Mouse (Mus musculus): ENCODE data around the gene BC004004.
"Not testable (repeated sequence)": the region's sequence is repeated elsewhere in the genome, so short reads cannot be mapped to it uniquely, and the experiment has no call there.

The BC004004 gene

DNA sequence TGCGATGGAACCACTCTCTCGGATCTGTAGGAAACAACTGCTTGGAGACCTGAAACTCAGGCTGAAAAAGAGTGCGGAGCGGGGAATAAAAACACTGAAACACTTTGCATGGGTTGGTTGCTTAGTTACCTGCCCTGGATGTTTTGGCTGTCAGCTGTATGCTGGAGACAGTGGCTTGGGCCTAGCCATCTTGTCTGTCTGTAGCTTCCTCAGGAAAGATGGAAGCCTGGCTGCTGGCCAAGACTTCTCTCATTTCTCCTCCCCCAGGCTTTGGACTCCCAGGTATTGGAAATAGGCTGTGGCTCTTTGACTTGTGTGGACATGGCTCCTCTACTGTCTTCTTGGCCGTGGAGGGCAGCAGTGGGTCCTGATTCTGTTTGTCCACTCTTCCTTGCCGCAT, 32.8 kb downstream of the BC004004 start:
- no peak for DNase-seq

DNA sequence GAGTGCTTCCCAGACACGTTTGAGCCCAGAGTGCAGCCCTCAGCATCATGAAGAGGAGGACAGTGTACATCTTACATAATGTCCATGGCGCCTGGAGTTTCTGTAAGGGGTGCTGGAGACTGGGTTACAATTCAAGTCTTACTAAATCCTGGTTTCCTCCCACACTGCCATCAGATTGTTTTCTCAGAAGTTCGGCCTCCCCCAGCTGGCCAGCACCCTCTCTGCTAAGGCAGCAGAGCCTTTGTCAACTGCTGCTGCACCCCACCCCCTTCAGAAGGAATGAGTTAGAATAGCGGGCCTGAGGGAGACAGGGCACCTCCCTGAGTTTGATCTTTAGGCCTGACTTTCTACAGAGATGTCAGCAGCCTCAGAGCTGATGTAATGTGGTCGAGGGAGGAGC, 33.6 kb downstream of the BC004004 start:
- DNase-seq: no peak

DNA sequence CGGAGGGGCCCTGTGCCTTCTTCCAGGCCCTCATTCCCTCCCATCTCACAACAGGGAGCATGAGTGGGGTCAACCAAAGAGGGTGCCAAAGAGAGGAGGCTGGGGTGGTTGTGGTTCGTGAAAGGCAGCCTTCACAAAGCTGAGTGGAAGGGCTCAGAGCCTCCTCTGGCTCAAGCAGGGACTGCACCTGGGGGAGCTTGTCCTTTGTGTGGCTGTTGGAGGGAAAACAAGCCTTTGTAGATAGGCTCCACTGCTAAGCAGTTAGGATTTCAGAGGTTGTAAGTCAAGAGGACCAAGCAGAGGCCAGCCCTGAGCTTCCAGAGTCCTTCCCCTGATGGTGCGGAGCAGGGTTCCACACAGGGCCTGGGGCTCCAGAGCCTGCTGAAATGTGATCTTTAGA, 34.5 kb downstream of the BC004004 start:
- DNase-seq: no peak

DNA sequence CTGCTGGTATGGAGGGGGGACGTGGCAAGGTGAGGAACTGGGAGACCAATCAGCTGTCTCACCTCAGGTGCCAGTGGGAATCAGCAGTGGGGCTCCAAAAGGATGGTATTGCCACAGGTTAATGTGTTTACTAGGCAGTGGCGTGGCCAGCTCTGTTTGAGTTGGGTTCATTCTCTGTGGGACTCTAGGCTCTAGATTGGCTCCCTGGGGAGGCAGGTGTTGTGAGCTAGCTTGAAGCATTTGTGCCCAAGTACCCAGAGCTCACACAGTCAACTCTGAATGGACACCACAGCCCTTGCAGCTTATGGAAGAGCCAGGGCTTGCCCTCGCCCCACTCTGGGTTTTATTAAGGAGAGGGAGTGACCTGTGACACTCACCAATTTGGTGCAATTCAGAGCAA, 35.3 kb downstream of the BC004004 start:
- no peak for DNase-seq

DNA sequence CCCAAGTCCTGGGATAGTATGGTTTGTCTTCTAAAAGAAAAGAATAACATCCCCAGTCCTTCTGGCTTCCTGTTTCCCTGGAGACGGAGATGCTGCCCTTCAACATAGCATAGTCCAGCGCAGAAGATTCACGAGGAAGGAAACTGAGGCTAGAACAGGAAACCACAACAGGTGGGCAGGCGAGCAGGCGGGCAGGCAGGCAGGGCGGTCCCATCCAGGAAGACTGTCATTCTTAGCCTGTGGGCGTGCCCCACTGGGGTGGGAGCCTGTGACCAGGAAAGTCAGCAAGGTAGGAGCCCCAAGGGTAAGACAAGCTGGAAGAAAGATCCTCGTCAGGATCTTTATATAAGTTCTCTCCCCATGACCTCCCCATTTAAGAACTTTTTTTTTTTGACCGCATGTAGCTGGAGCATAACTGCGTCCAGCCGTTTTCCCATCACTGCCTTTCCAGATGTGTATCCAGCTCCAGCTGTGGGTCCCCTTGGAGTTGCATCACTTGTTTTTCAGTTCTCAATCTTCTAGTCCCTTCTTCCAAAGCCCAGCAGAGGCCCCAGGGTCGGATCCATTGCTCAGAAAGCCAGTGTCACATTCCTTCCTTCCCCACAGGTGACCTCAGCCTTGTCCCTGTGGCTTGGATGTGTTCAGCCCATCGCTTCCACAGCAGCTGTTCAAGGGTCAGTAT, 35.9 kb downstream of the BC004004 start:
- DNase-seq: no peak

DNA sequence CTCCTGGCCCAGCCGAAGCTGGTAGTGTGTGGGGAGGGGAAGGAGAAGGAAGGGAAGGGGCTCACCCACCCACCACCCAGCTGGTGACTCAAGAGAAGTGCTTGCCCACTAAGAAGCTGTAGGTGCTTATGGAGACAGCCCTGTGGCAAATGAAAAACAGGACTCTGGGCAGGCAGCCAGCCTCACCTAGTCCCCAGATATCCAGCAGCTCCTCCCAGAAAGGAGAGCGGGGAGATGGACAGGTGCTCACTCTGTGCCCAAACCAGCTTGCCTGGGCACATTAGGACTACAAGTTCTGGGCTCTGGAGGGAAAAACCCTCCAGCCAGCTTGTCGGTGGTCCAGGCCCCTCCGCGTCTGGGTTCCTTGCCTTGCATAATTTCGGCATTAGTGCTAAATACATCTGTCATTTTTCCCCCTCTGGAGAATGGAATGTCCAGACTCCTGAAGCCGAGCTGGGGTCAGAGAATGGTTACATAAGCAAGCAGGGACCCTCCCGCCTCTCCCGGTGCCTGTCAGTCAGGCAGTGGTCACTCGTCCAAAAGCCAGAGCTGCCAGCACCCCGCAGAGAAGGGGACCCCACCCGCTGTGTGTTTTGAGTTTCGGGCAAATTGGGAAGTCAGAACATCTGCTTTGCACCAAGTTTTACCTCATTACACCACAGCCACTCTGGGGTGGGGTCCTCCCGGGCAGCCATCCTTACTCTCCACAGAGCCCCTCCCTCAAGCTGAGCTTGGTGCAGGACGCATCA, 36.6 kb downstream of the BC004004 start:
- DNase-seq: no peak

DNA sequence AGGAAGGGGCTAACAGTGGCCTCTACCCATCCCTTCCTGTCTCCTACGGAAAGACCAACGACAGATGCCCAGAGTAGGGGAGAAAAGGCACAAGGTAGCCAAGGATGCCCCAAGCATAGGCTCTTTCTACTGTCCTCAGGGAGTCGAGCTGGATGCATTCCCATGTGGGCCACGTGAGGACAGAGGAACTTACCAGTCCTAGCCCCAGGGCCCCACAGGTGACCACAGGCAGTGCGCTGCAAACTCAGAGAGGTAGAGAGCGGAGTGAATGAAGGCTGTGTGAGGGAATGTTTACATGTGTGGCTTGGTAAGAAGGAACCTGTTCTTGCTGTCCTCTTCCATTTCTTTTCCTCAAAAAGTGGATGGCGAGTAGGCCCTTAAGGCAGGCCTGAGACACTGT, 37.3 kb downstream of the BC004004 start:
- DNase-seq: no peak

DNA sequence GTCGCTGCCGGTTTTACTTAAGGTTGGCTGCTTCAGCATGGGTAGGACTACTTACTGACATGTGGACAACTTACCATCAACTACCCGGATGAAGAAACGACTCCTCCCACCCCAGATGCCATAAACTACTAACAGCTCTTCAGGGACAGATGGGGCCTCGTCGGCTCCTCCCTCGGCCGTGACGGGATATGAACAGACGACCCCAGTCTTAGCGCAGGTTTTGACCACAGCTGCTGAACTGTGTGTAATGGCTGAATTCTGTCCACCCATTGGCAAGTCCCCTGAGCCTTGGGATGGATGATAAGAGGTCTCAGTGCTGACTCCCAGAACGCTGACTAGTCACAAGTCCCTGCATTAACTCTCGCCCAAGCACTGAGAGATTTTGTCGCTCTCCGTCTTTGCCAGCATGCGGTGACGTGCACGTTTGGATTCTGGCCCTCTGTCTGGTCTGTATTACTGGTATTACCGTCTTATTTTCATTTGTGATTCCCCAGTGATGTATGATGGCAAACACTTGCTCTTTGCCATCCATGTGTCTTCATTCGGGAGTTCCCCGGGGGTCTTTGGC, 41.6 kb downstream of the BC004004 start:
- DNase-seq: no peak

DNA sequence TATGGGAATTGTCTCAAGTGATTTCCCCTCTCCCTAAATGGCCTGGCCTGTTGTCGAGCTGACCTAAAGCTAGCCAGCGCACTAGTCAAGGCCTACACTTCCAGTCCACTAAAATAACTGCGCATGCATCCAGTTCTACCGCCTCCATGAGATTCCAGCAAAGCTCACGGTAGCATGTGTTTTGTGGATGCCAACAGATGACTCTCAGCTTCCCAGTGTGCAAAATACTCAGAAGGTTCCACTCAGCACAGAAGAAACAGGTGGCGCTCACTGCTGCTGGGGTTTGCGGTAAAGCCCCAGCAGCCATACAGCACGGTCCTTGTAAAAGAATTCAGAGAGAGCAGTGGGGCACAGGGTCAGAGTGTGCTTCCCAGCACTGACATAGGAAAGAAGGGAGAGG, 43.0 kb downstream of the BC004004 start:
- DNase-seq: no peak

DNA sequence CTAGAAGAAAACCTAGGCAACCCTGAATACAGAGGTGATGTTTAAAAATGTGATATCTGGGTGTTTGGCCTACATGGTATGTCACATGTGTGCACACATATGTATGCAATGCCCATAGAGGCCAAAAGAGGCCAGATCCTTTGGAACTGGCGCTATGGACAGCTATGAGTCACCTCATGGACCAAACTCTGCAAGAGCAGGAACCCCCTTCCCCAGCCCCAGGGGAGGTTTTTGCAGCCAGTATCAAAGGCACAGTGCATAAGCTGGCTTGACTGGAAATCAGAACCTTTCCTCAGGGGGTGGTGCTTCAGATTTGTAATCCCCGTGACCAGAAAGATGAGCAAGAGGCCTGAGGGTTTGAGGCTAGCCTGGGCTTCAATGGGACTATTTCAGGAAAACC, 43.5 kb downstream of the BC004004 start:
- DNase-seq: no peak

DNA sequence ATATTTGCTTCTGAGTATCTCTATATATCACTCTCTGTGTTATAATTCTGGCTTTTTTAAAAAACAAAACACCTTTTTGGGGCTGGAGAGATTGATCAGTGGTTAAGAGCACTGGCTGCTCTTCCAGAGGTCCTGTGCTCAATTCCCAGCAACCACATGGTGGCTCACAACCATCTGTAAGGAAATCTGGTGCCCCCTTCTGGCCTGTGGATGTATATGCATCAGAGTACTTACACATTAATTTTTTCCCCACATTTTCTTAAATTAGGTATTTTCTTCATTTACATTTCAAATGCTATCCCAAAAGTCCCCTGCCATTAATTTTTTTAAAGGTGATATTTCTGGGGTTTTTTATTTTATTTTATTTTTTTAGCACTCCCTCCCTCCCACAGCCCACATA, 44.7 kb downstream of the BC004004 start:
- DNase-seq: no peak

DNA sequence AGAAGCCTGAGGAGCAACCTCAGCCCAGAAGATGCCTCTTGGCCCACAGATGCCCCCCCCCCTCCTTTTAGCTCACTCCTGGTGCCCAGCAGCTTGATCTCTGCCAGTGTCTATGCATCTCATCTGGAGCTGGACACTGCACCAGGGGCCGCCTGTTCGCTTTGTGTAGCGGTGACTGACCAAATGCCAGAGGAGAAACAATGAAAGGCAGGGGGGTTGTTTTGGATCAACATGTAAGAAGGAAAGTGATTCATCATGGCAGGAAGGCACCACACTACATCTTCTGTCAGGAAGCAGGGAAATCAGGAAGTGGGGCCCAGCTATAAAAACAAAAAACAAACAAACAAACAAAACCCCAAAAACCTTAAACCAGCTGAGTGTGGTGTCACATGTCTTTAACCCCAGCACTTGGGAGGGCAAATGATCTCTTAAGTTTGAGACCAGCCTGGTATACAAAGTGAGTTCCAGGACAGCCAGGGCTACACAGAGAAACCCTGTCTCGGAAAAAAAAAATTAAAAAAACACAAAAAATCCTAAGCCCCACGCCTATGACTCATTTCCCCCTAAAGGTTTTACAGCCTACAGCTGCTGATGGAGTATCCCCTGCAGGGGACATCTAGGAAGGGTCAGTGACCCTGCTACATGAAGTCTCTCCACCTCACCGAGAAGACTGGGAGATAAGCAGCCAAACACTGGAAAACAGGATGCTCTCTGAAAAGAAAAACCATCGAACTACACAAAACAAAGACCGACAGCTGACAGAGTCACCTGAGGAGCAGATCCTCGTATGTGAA, 47.3 kb downstream of the BC004004 start:
- peak; percentile 52 for DNase-seq

DNA sequence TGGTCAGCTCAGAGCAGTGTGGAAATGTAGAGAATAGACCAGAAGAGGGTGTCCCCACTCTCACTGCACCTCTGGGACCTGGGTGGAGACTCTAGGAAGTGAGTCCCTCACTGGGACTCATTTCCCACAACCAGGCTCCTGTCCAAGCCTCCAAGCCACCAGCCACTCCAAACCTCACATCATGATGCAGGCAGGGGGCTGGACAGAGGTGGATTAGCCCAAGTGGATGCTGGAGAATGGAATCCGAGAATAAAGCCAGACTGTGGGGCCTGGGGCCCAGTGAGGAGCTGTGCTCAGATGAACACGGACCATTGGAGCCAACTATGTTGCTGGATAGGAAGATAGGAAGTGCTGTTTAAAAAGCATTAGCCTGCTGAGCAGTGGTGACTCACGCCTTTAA, 48.3 kb downstream of the BC004004 start:
- DNase-seq: no peak

DNA sequence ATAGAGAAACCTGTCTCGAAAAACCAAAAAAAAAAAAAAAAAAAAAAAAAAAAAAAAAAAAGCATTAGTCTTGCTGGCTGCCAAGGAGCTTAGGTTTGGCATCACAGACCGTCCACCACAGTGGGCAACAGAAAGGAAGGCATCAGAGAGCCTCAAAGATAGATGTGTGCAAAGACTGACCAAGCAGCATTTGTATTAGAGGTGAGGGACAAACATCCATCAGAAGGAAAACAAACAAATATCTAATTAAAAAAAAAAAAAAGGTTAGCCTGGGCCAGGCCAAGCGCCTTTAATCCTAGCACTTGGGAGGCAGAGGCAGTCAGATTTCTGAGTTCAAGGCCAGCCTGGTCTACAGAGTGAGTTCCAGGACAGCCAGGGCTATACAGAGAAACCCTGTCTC, 48.8 kb downstream of the BC004004 start, which contains the start of gene Pi16:
Pi16 (plus strand) TSS at position 301 of the 400 bp plus-strand sequence.
- not testable (repeated sequence) for DNase-seq

DNA sequence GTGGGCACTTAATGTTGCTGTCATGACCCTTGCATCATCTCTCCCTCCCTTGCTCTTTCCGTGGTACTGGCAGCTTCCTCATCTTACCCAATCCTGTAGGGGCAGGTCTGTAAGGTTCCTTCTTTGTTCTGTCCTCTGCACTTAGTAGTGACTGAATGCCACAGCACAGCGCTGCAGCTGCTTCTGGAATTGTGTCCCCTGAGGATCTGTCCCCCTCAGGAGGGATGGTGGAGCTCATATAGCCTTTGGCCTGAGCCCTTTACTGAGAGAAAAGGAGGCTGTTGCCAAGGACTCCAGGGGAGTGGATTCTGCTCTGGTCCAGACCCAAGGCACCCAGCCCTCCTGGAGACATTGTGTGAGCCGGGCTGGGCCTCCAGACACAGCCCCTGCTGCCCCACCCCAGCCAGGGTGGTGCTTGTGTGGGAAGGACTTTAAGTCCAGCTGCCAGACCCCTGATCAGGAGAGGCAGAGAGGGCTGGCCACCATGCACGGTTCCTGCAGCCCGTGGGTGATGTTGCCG, 50.2 kb downstream of the BC004004 start:
- no peak for DNase-seq

DNA sequence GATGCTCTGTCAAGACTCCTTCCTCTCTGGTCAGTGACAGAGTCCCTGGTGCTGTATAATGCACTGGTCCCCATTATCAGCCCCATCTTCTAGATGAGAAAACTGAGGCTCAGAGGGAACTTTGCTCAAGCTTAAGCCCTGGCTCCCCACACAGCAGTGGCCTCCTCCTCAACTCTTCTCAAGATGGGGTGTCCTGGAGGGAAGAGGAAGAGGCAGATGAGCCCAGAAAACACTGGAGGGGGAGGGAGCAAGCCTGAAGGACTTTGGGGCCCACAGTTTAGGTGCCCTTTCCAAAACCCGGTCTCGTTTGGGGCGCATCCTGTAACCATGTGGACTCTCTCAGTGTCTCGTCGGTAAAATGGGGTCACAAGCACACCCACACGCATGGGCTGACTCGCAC, 50.9 kb downstream of the BC004004 start:
- no peak for DNase-seq

DNA sequence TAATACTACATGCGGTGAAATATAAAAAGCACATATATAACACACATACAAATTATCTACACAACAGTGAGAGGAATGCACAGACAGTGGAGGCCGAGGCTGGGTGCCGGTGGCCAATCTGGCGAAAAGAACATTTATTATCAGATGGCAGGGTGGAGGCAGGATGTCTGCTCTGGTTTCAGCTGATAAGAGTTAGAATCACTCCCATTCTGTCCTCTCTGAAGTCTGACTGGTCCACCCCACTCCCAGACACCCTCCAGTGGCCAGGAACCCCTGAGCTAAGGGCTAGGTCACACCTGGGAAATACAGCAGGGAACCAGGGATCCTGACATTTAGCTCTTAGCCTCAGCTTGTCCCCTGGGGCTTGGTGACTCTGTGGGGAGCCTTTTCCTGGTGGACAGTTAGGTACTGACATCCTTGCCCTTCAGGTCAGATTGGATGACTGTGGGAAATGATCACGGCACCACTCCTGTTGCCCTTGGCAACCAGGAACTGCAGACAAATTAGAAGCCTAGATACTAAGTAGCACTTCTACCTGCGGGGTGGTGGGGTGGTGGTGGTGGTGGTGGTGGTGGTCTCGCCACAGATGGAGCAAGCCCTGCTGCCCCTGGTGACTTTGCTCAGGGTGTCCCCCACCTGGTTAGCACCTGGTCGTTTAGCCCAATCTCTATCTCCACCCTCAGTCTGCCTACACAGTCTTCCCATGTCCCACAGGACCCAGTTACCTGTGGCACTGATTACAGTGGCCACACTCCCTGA, 51.5 kb downstream of the BC004004 start:
- no peak for DNase-seq

DNA sequence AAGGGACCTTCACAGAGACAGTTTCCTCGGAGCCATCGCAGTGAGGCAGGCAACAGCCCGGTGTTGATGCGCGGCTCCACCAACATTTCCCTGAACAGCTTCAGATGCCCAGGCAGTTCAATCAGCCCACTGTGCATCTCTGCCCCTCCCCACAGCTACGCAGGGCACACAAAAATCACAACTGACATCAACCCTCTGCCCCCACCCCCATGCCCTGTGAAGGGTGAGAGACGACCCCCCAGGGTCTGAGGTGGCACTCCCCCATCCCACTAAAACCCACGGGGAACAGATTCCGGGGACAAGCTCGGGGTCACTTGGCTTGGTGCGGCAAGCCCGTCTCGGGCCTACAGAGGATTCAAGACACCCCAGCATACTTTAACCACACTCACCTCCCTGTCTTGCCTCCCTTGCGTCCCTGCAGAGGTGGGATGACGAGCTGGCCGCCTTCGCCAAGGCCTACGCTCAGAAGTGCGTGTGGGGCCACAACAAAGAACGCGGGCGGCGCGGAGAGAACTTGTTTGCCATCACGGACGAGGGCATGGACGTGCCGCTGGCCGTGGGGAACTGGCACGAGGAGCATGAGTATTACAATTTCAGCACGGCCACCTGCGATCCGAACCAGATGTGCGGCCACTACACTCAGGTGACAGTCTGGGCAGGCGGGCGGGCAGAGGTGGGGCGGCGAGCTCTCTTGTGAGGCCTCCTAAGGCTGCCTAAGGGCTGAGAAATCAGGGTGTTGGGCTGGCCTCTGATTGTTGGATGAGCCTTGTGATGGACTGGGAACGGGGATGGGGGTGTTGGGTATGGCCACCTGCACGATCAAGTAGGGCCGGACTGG, 53.4 kb downstream of the BC004004 start:
- no peak for DNase-seq

DNA sequence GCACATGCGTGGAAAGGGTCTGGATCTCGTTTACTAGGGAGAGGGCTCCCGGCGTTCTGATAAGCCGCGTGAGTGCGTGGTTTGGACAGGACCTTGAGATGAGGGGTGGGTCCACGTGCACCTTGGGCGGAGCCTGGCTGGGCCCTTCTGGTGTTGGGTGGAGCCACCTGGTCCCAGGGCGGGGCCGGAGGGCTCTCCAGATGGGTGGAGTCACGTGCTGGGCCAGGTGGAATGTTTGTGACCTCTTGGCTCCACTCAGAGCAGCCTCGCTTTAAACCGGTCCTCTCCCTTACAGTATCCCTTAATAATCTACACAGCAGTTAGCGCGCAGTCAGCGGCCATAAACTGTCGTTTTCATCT, 54.0 kb downstream of the BC004004 start:
- peak; percentile 65 for DNase-seq

DNA sequence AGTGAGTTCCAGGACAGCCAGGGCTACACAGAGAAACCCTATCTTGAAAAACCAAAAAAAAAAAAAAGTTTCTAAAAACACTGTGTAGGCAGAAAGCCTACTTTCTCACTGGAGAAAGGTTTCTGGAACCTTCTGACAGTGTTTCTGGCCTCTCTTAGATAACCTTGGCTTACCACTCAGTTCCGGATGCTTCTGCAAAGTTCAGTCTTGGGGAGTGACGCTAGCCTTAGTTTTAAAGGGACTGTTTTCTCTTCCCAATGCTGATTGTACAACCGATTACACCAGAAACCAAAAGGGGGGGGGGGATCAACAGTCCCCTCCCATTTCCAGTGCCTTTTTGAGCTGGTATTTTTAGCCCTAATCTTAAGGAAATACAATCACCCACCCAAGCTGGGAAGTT, 55.0 kb downstream of the BC004004 start:
- DNase-seq: no peak

DNA sequence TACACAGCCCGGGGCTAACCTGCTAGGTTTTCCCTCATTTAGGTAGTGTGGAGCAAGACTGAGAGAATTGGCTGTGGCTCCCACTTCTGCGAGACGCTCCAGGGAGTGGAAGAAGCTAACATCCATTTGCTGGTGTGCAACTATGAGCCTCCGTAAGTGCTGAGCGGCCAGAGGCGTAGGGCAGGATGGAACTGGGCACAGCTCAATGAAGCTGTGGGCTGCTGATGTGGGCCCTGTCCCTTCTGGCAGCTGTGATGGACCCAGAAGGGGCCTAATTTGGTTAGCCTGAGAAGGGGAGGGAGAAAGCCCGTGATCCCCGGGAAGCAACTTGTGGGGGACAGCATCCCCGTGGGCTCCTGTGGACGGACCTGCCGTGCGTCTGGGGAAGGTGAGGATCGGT, 57.2 kb downstream of the BC004004 start:
- DNase-seq: no peak

All from kidney, adult 9 months (tissue).